Mouse (Mus musculus) intestine, postnatal 0 days (tissue): ENCODE measurements around the gene Dok1. TPM values are rescaled to one million over a fixed set of nuclear protein-coding genes. Genes with fewer than 3 reads are reported as not detected.

Experiments used
- ATAC-seq: fragments of 200-750 bp; cut with Nextera tagmentation; 2 replicates; pipeline ENCODE4 v1.8.0; 2017; ENCODE audit warnings: mild to moderate bottlenecking, moderate TSS enrichment, moderate library complexity
- H3K27ac ChIP-seq: fragments of 300-500 bp; sonication (generic); 2 replicates; pipeline ENCODE4 v1.5.1; 2014; ENCODE audit warnings: mild to moderate bottlenecking, low read depth, low read length, moderate library complexity
- H3K27me3 ChIP-seq: fragments of 300-500 bp; sonication (generic); replicated peaks from 2 replicates; pipeline ENCODE4 v1.6.1; 2014; ENCODE audit warnings: low read length, mixed read lengths; ENCODE audit not compliant: control insufficient read depth, insufficient read depth
- H3K36me3 ChIP-seq: fragments of 300-500 bp; sonication (generic); 2 replicates; pipeline ENCODE4 v1.6.1; 2014; ENCODE audit warnings: mild to moderate bottlenecking, moderate library complexity; ENCODE audit not compliant: control insufficient read depth, insufficient read depth
- H3K4me1 ChIP-seq: fragments of 300-500 bp; sonication (generic); replicated peaks from 2 replicates; pipeline ENCODE4 v1.6.1; 2014; ENCODE audit warnings: antibody characterized with exemption, low read length, mixed read lengths; ENCODE audit not compliant: control insufficient read depth, insufficient read depth
- H3K4me2 ChIP-seq: fragments of 300-500 bp; sonication (generic); replicated peaks from 2 replicates; pipeline ENCODE4 v1.6.1; 2014; ENCODE audit warnings: low read depth, mild to moderate bottlenecking, moderate library complexity
- H3K4me3 ChIP-seq: fragments of 300-500 bp; sonication (generic); 2 replicates; pipeline ENCODE4 v1.5.1; 2014; ENCODE audit warnings: low read depth, low read length
- H3K9ac ChIP-seq: fragments of 300-500 bp; sonication (generic); 2 replicates; pipeline ENCODE4 v1.6.1; 2014; ENCODE audit warnings: mild to moderate bottlenecking, low read depth, low read length
- H3K9me3 ChIP-seq: fragments of 300-500 bp; sonication (generic); 2 replicates; pipeline ENCODE4 v1.6.1; 2016; ENCODE audit warnings: mixed run types; ENCODE audit not compliant: control insufficient read depth
- CTCF ChIP-seq: sonication (generic); IDR thresholded peaks from 2 replicates; pipeline ENCODE4 v1.5.1; 2016; ENCODE audit warnings: low read depth, mild to moderate bottlenecking, control low read depth, antibody characterized with exemption, moderate library complexity
- WGBS: fragments of 180-500 bp; shearing (Covaris S2); extraction: QIAGEN DNeasy Blood & Tissue Kit; methylation state at CpG from one replicate; pipeline ENCODE4 v1.1.7; 2014; 5-methylcytosine and 5-hydroxymethylcytosine counted together
- polyA plus RNA-seq: library from polyadenylated mRNA; unstranded; fragments of >200 nt; fragmentation: Nextera tagmentation; extraction: Ambion mirVana; gene quantifications from 2 replicates; pipeline ENCODE4 v1.2.1, GENCODE M21; 2015

The Dok1 gene
- polyA plus RNA-seq, 1 experiment from 2014 or later: 7.7 TPM

GRCm38 (mm10) chr6:83031111-83031510 lies 2.2 kb downstream of the Dok1 start:
- Histone ChIP-seq H3K4me1 (no peaks in the 10 kb centered on the region), H3K9me3 (no peaks in the 10 kb centered on the region), H3K36me3 (peaks cover 10% of the 10 kb centered on the region; the same call in 1 of the 2 replicates), H3K9ac (no peak overlapping the region), H3K27ac (no peak overlapping the region), H3K4me3 (no peak overlapping the region), H3K27me3 (no peaks in the 10 kb centered on the region; the same call in 1 of the 2 replicates), H3K4me2 (no peak overlapping the region)
- no peak for ATAC-seq
- WGBS: 82% methylated on average over 7 of the region's 7 CpGs
- no peak for TF ChIP-seq CTCF

- ATAC-seq: no peak
- Histone ChIP-seq H3K27me3 (no peaks in the 10 kb centered on the region; the same call in 1 of the 2 replicates), H3K9ac (no peak overlapping the region), H3K27ac (no peak overlapping the region), H3K4me3 (no peak overlapping the region), H3K4me1 (no peaks in the 10 kb centered on the region), H3K36me3 (peaks cover 10% of the 10 kb centered on the region; the same call in 1 of the 2 replicates), H3K9me3 (no peaks in the 10 kb centered on the region), H3K4me2 (no peak overlapping the region)
- TF ChIP-seq CTCF: no peak
- WGBS: 67% methylated on average over 10 of the region's 10 CpGs
These were observed 3.5 kb downstream of the Dok1 start for GRCm38 (mm10) chr6:83029777-83030176.

GRCm38 (mm10) chr6:83027706-83028105 lies 5.6 kb downstream of the Dok1 start:
- Histone ChIP-seq H3K4me1 (no peaks in the 10 kb centered on the region), H3K36me3 (peaks cover 10% of the 10 kb centered on the region; the same call in 1 of the 2 replicates), H3K27me3 (no peaks in the 10 kb centered on the region), H3K9ac (no peak overlapping the region), H3K27ac (no peak overlapping the region), H3K9me3 (no peaks in the 10 kb centered on the region), H3K4me3 (no peak overlapping the region), H3K4me2 (no peak overlapping the region)
- no peak for TF ChIP-seq CTCF
- no peak for ATAC-seq
- 58% methylated on average over 7 of the region's 9 CpGs for WGBS

GRCm38 (mm10) chr6:83027293-83027692 lies 6.0 kb downstream of the Dok1 start:
- peaks cover 10% of the 10 kb centered on the region; the same call in 1 of the 2 replicates for H3K36me3 ChIP-seq
- no peaks in the 10 kb centered on the region for H3K9me3 ChIP-seq
- H3K27ac ChIP-seq: no peak overlapping the region
- H3K27me3 ChIP-seq: no peaks in the 10 kb centered on the region
- TF ChIP-seq CTCF: no peak
- H3K4me1 ChIP-seq: no peaks in the 10 kb centered on the region
- WGBS: 80% methylated on average over 8 of the region's 8 CpGs
- no peak overlapping the region for H3K4me2 ChIP-seq
- no peak for ATAC-seq
- H3K4me3 ChIP-seq: no peak overlapping the region
- no peak overlapping the region for H3K9ac ChIP-seq

- Histone ChIP-seq H3K9ac (no peak overlapping the region), H3K4me1 (no peaks in the 10 kb centered on the region), H3K27me3 (no peaks in the 10 kb centered on the region), H3K27ac (no peak overlapping the region), H3K4me2 (no peak overlapping the region), H3K36me3 (no peaks in the 10 kb centered on the region), H3K9me3 (no peaks in the 10 kb centered on the region), H3K4me3 (no peak overlapping the region)
- WGBS: 98% methylated on average over 4 of the region's 4 CpGs
- ATAC-seq: no peak
- TF ChIP-seq CTCF: no peak
These were observed 8.1 kb downstream of the Dok1 start for GRCm38 (mm10) chr6:83025221-83025620.

GRCm38 (mm10) chr6:83024421-83024820 lies 8.8 kb downstream of the Dok1 start:
- no peak overlapping the region for H3K27ac ChIP-seq
- no peak for ATAC-seq
- no peak for TF ChIP-seq CTCF

GRCm38 (mm10) chr6:83023786-83024185 lies 9.5 kb downstream of the Dok1 start:
- Histone ChIP-seq H3K9ac (no peak overlapping the region), H3K27me3 (no peaks in the 10 kb centered on the region), H3K4me1 (no peaks in the 10 kb centered on the region), H3K36me3 (no peaks in the 10 kb centered on the region), H3K4me3 (no peak overlapping the region), H3K27ac (no peak overlapping the region), H3K4me2 (no peak overlapping the region), H3K9me3 (no peaks in the 10 kb centered on the region)
- WGBS: 80% methylated on average over 2 of the region's 2 CpGs
- no peak for ATAC-seq
- no peak for TF ChIP-seq CTCF

More at GRCm38 (mm10) chr6:83024421-83024820, 8.8 kb downstream of the Dok1 start:
- Histone ChIP-seq H3K4me1 (no peaks in the 10 kb centered on the region), H3K27me3 (no peaks in the 10 kb centered on the region), H3K4me3 (no peak overlapping the region), H3K9ac (no peak overlapping the region), H3K4me2 (no peak overlapping the region), H3K36me3 (no peaks in the 10 kb centered on the region), H3K9me3 (no peaks in the 10 kb centered on the region)
- 67% methylated on average over 4 of the region's 4 CpGs for WGBS
